Mouse (Mus musculus) CD4-positive, CD25-positive, alpha-beta regulatory T cell, adult 9 weeks (primary cell): ENCODE measurements around the gene Smim5. TPM values are rescaled to one million over a fixed set of nuclear protein-coding genes. Genes with fewer than 3 reads are reported as not detected.

ENCODE experiments used
- polyA plus RNA-seq: library from polyadenylated mRNA; unstranded; fragments of 100-300 nt; shearing (Covaris generic); gene quantifications from one replicate; pipeline ENCODE4 v1.2.1, GENCODE M21; 2017

Gene Smim5
- polyA plus RNA-seq: 0.38 TPM

DNA sequence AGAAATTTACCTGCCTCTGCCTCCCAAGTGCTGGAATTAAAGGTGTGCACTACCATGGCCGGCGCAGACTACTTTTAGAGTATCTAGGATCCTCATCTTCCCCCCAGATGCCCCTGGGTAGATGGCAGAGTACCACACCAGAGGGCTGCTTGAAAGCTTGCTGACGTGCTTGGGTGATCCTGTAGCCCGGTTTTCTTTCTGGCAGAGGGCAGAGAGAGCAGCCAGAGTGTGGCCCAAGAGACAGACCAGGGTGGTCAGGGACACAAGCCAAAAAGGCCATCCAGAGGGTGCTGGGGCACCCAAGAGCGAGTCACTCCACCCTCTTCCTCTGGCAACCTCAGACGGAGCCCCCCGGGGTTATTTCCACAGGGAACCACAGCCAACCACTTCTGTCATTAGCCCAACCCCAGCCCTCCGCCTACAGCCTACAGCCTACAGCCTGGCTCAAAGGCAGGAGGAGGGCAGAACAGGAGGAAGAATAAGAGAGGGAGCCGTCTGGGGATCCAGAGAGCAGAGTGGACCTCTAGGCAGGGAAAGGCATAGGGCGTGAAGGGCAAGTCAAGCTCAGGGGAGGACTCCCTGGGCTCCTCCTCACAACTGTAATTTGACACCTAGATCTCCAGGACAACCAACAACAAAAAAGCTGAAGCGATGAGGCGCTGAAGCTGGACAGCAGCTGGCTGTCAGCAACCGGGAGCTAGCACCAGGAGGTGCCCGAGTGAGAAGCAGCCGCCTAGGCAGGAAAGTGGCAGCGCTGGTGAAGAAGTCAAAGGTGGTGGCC is at the start of gene Smim5:
Smim5 (plus strand) TSS at position 481 of the 781 bp plus-strand sequence.

GRCm38 (mm10) chr11:115858354-115858753 is 41.4 kb upstream of the Smim5 start, which contains the start of gene Myo15b:
Gene Myo15b (plus strand): TSS chr11:115858406.

DNA sequence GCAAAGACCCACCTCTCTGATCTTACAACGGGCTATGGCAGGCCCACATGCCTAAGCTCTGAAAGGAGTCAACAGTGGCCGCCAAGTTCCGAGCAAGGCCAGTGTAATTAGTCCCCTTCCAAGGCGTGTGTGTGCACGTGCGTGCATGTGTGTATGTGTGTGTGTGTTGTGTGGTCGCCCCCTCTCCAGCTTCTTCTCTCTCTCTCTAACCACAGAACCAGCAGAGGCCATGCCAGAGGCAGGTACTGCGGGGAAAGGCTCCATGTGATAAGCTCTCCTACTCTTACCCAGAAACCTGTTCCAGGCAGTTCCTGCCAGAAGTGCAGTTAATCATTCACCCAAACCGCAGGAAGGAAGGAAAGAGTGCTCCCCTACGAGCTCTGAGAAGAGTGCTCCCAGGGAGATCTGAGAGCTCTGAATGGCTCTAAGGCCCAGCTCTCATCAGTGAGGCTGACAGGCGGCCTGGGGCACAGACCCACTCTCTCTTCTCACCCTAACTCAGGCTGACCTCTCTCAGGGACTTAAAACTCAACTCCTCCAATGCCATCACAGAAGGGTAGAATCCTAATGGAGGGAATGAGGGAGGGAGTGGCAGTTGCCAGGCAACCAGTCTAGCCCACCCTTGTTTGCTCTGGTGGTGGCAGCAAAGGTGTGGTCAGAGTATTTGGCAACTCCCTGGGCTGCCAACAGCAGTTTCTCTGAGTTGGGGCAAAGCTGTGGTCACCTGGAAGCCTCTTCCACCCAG is 12.0 kb downstream of the Smim5 start, which contains the start of gene Smim6:
Smim6 (plus strand) TSS at position 386 of the 745 bp plus-strand sequence.

DNA sequence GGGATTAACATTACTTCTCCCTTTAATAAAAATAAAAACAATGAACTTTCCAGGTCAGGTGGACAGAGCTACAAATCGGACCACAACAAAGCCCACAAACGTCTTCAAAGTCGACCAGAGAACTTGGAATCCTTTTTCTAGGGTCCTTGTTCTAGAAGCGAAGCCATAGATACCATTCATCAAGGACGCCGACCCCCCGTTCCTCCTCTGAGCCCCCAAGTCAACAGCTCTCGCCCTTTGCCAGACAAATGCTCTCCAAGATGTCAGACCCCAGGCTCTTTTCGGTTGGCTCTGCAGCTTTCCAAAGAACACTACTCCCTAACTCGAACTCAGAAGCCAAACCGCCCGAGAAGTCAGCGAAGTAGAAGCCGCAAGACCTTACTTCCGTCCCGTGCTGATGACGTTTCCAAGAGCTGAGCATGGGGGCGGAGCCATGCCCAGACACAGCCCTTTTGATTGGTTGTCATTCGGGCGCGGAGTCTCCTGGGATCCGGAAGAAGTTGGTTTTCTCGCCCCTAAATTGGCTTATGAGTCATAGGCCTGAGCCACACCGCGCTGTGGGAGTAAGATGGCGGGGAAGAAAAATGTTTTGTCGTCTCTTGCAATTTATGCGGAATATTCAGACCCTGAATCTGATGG is 33.5 kb downstream of the Smim5 start, which contains the start of the genes Sap30bp and Recql5:
Sap30bp (plus strand) TSS at position 175 of the 639 bp plus-strand sequence.
Recql5 (minus strand) TSS at position 370 of the 639 bp plus-strand sequence.

Other genes starting within 250 kb of the Smim5 start
- gene Grb2, start 191.4 kb upstream of the Smim5 start, polyA plus RNA-seq: 10.7 TPM
- 35.9 TPM for gene Tmem94, start 134.5 kb upstream of the Smim5 start, polyA plus RNA-seq
- 2.9 TPM for gene Caskin2, start 86.3 kb upstream of the Smim5 start, polyA plus RNA-seq
- 13.0 TPM for gene Tsen54, start 85.2 kb upstream of the Smim5 start, polyA plus RNA-seq
- 35.4 TPM for gene Llgl2, start 75.9 kb upstream of the Smim5 start, polyA plus RNA-seq
- 0.24 TPM for gene Myo15b, start 41.6 kb upstream of the Smim5 start, polyA plus RNA-seq
- gene Smim6, start 12.1 kb downstream of the Smim5 start, polyA plus RNA-seq: 0.86 TPM
- 48.9 TPM for gene Sap30bp, start 33.3 kb downstream of the Smim5 start, polyA plus RNA-seq
- gene Recql5, start 33.5 kb downstream of the Smim5 start, polyA plus RNA-seq: 23.0 TPM
- 0.07 TPM for gene Itgb4, start 74.7 kb downstream of the Smim5 start, polyA plus RNA-seq
- 40.7 TPM for gene Galk1, start 112.8 kb downstream of the Smim5 start, polyA plus RNA-seq
- 1,313 TPM for gene H3f3b, start 128.0 kb downstream of the Smim5 start, polyA plus RNA-seq
- 41.0 TPM for gene Unk, start 130.4 kb downstream of the Smim5 start, polyA plus RNA-seq
- 186 TPM for gene Unc13d, start 178.0 kb downstream of the Smim5 start, polyA plus RNA-seq
- 227 TPM for gene Wbp2, start 187.0 kb downstream of the Smim5 start, polyA plus RNA-seq
- not detected for gene Trim47, start 227.2 kb downstream of the Smim5 start, polyA plus RNA-seq
- 7.7 TPM for gene Trim65, start 231.2 kb downstream of the Smim5 start, polyA plus RNA-seq
- gene Mrpl38, start 238.9 kb downstream of the Smim5 start, polyA plus RNA-seq: 54.6 TPM